ENCODE assay signal across 23 mouse cellular contexts in genomic region chr5:31864095-31864494, GRCm38 (mm10).
"Had no signal": no experiment of that assay in that cellular context is flagged by ENCODE, and none has a peak within 500 bp of the region (broad histone marks: within the 10 kb centered on the region; RNA-seq: fewer than 3 reads in every experiment).

No protein-coding gene starts in this region.

- H3K4me2 ChIP-seq: heart, embryonic 11.5 days; heart, embryonic 13.5 days; heart, embryonic 15.5 days; hindbrain, embryonic 13.5 days; hindbrain, embryonic 15.5 days; limb, embryonic 13.5 days; limb, embryonic 15.5 days; liver, embryonic 12.5 days had no signal

- DNase-seq: gastrocnemius, adult 2 months; gastrocnemius, postnatal 10 days; gastrocnemius, postnatal 25 days; heart, adult 18-20 months; heart, postnatal 14 days; heart, postnatal 36 days; kidney, adult 2 months; kidney, postnatal 10 days; kidney, postnatal 25 days; kidney, postnatal 4 days; layer of hippocampus, adult 9-11 months; layer of hippocampus, postnatal 36 days; left cerebral cortex, postnatal 4 days had no signal

- ATAC-seq: hindbrain, postnatal 0 days; liver, embryonic 12.5 days had no signal

- H3K4me3 ChIP-seq: gastrocnemius, adult 2 months; heart, embryonic 13.5 days; heart, embryonic 15.5 days; hindbrain, embryonic 13.5 days; hindbrain, embryonic 15.5 days; limb, embryonic 13.5 days; limb, embryonic 15.5 days; liver, embryonic 12.5 days had no signal

- H3K9ac ChIP-seq: heart, embryonic 13.5 days; heart, embryonic 15.5 days; hindbrain, embryonic 13.5 days; hindbrain, embryonic 15.5 days; limb, embryonic 13.5 days; limb, embryonic 15.5 days; liver, embryonic 12.5 days; liver, embryonic 14.5 days had no signal

- H3K36me3 ChIP-seq: heart, embryonic 13.5 days; heart, embryonic 15.5 days; hindbrain, embryonic 13.5 days; hindbrain, embryonic 15.5 days; limb, embryonic 13.5 days; limb, embryonic 15.5 days; liver, embryonic 12.5 days had no signal

- H3K27ac ChIP-seq: gastrocnemius, adult 2 months; heart, embryonic 13.5 days; heart, embryonic 15.5 days; hindbrain, embryonic 13.5 days; hindbrain, embryonic 15.5 days; hindbrain, postnatal 0 days; limb, embryonic 13.5 days; limb, embryonic 15.5 days; liver, embryonic 12.5 days; liver, embryonic 14.5 days had no signal

- H3K9me3 ChIP-seq: heart, embryonic 13.5 days; heart, embryonic 15.5 days; hindbrain, embryonic 13.5 days; hindbrain, embryonic 15.5 days; limb, embryonic 13.5 days; limb, embryonic 15.5 days; liver, embryonic 12.5 days had no signal

- H3K27me3 ChIP-seq: heart, embryonic 13.5 days; heart, embryonic 15.5 days; hindbrain, embryonic 13.5 days; hindbrain, embryonic 15.5 days; limb, embryonic 13.5 days; limb, embryonic 15.5 days; liver, embryonic 12.5 days had no signal

- H3K4me1 ChIP-seq: heart, embryonic 15.5 days; hindbrain, embryonic 13.5 days; hindbrain, embryonic 15.5 days; limb, embryonic 15.5 days had no signal
